Mouse (Mus musculus) heart, postnatal 0 days (tissue): ENCODE results near the gene Crip1. TPM values are rescaled to one million over a fixed set of nuclear protein-coding genes. Genes with fewer than 3 reads are reported as not detected.

Experiments
- ATAC-seq: fragments of 200-750 bp; cut with Nextera tagmentation; 2 replicates; pipeline ENCODE4 v1.8.0; 2017; ENCODE audit warnings: low read depth, moderate number of reproducible peaks, moderate library complexity; ENCODE audit not compliant: insufficient read depth
- DNase-seq: peaks from one replicate; pipeline ENCODE4 v3.0.0-alpha.2; 2016; ENCODE audit warnings: low spot score
- H3K27ac ChIP-seq: fragments of 300-500 bp; sonication (generic); 2 replicates; pipeline ENCODE4 v1.5.1; 2014; ENCODE audit warnings: low read depth, mild to moderate bottlenecking
- H3K27me3 ChIP-seq: fragments of 300-500 bp; sonication (generic); 2 replicates; pipeline ENCODE4 v1.6.1; 2014; ENCODE audit warnings: low read length, mixed read lengths; ENCODE audit not compliant: control insufficient read depth, insufficient read depth
- H3K36me3 ChIP-seq: fragments of 300-500 bp; sonication (generic); replicated peaks from 2 replicates; pipeline ENCODE4 v1.6.1; 2014; ENCODE audit warnings: low read length, mixed read lengths; ENCODE audit not compliant: control insufficient read depth, insufficient read depth
- H3K4me1 ChIP-seq: fragments of 300-500 bp; sonication (generic); 2 replicates; pipeline ENCODE4 v1.6.1; 2014; ENCODE audit warnings: antibody characterized with exemption; ENCODE audit not compliant: control insufficient read depth, insufficient read depth
- H3K4me2 ChIP-seq: fragments of 300-500 bp; sonication (generic); 2 replicates; pipeline ENCODE4 v1.6.1; 2014; ENCODE audit warnings: low read depth, mild to moderate bottlenecking, low read length, moderate library complexity
- H3K4me3 ChIP-seq: fragments of 300-500 bp; sonication (generic); 2 replicates; pipeline ENCODE4 v1.5.1; 2014; ENCODE audit warnings: low read depth, low read length
- H3K9ac ChIP-seq: fragments of 300-500 bp; sonication (generic); replicated peaks from 2 replicates; pipeline ENCODE4 v1.6.1; 2014; ENCODE audit warnings: low read depth, low read length, mixed read lengths
- H3K9me3 ChIP-seq: fragments of 300-500 bp; sonication (generic); replicated peaks from 2 replicates; pipeline ENCODE4 v1.6.1; 2016; ENCODE audit warnings: low read length; ENCODE audit not compliant: control insufficient read depth
- CTCF ChIP-seq: IDR thresholded peaks from 2 replicates; pipeline ENCODE4 v1.5.1; 2016; ENCODE audit warnings: antibody characterized with exemption, control low read depth, low read depth
- EP300 ChIP-seq: IDR thresholded peaks from 2 replicates; pipeline ENCODE4 v1.6.1; 2016; ENCODE audit warnings: antibody characterized with exemption, low read depth
- WGBS: fragments of 180-500 bp; shearing (Covaris S2); extraction: QIAGEN DNeasy Blood & Tissue Kit; methylation state at CpG from one replicate; pipeline ENCODE4 v1.1.7; 2014; 5-methylcytosine and 5-hydroxymethylcytosine counted together
- polyA plus RNA-seq: library from polyadenylated mRNA; unstranded; fragments of >200 nt; fragmentation: Nextera tagmentation; extraction: Ambion mirVana; gene quantifications from 2 replicates; pipeline ENCODE4 v1.2.1, GENCODE M21; 2015
- total RNA-seq: library from RNA; depleted of rRNA; stranded (reverse); fragments of >200 nt; gene quantifications from 2 replicates; pipeline ENCODE4 v1.2.3, GENCODE M21; 2014; ENCODE audit warnings: low replicate concordance

Gene Crip1
- total and polyA plus RNA-seq, 2 experiments from 2014 or later: 286 to 831 TPM

DNA sequence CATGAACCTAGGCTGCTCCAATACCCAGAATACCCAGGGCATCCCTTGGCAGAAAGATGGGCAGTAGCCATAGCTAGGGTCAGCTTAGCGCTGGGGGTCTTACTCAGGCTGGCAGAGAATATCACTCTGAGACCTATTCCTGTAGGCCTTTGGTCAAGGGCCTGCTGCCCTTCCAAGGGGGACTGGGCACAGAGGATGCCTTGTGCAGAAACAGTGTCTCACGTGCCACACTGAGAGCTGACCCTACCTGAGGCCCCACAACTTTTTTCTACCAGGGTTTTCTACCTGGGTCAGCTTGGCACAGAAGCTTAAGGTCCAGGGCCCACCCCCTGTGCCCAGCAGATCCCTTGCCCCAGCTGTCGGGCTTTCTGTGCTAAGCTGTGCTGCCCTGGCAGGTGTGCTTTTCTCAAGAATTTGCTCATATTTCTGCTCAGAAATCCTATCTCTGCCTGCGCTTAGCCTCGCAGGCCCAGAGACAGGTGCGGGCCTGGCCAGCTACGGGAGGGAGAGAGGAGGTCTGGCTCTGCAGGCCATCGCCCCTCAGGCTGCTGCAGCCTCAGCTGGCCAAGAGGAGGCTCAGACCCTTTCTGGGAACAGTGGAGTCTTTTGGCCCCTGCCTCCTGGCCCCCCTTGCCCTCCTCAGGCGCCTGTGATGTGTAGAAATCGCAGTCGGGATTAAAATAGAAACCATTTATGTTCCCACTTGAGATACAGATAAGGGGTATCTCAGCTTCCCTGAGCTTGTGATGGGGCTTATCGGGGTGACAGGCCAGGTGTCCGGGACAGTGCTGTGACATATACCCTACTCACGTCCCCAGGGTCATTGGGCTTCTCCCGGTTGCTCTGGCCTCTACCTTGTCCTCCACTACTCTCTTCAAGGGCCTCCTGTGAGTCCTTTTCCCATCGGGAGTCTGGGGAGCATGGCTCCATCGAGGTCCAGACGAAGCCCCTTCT, 8.6 kb upstream of the Crip1 start:
- TF ChIP-seq EP300 (peak; percentile 99), CTCF (no peak)
- Histone ChIP-seq H3K27ac (peak overlapping the region; percentile 98), H3K4me3 (no peak overlapping the region), H3K4me2 (no peak overlapping the region), H3K27me3 (no peaks in the 10 kb centered on the region), H3K9me3 (no peaks in the 10 kb centered on the region), H3K9ac (no peak overlapping the region), H3K4me1 (peaks cover 53% of the 10 kb centered on the region), H3K36me3 (peaks cover 37% of the 10 kb centered on the region)
- peak; percentile 31 for ATAC-seq
- 41% methylated on average over 18 of the region's 18 CpGs for WGBS
- peak; percentile 86 for DNase-seq

GRCm38 (mm10) chr12:113138291-113138690, 7.8 kb upstream of the Crip1 start:
- H3K4me1 ChIP-seq: peaks cover 49% of the 10 kb centered on the region
- peak overlapping the region; percentile 98 for H3K27ac ChIP-seq
- WGBS: 22% methylated on average over 6 of the region's 6 CpGs
- H3K27me3 ChIP-seq: no peaks in the 10 kb centered on the region
- H3K4me2 ChIP-seq: 0 out of 2 replicates have a peak overlapping the region, but pooled peaks have one; percentile 91
- DNase-seq: no peak
- no peak for TF ChIP-seq EP300
- TF ChIP-seq CTCF: no peak
- peaks cover 38% of the 10 kb centered on the region for H3K36me3 ChIP-seq
- no peak overlapping the region for H3K4me3 ChIP-seq
- no peak for ATAC-seq
- H3K9ac ChIP-seq: no peak overlapping the region; the same call in 1 of the 2 replicates
- H3K9me3 ChIP-seq: no peaks in the 10 kb centered on the region

DNA sequence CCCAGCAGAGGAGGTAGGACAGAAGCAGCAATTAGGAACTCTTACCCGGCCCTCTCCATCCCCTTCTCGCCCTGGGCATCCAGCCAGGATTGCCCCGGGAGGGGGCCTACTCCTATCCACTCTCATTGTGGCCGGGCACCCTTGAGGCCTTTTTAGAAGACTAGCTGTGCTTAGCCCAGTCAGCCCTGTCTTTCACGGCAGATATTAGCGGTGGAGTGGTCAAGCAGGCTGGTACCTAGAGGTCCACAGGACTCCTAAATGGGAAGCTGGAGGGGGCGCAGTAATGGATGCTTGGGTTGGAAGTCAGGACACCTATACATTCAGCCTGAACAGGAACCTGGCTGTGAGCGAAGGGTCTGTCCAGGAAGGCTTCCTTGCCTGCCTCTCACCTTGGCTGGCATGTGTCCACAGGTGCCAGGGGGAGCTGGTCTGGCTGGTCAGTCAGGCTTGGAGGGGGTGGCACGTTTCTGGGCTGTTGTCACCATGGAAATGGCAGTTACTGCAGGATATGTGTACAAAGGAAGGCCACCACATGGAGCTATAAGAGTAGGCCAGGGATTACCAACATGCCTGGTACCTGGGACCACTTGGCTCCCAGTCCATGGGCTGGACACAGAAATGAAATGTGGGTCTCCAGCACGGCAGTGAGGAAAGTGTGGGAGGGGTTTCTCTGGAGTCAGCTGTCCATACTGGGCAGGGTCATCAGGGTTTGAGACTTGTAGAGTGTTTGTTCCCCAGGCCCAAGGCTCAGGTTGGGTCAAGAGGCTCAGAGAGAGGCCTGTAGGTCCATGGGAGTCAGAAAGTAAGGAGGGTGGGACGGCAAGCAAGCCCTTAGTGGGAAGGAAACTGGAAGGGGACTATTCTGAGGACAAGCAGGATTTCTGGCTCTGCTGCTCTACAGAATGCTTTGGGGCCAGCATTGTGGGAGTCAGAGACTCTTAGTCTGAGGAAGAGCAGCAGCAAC, 6.9 kb upstream of the Crip1 start:
- WGBS: 24% methylated on average over 11 of the region's 11 CpGs
- TF ChIP-seq EP300 (no peak), CTCF (no peak)
- DNase-seq (no peak), ATAC-seq (no peak)
- Histone ChIP-seq H3K27ac (peak overlapping the region; percentile 98), H3K36me3 (peaks cover 39% of the 10 kb centered on the region), H3K27me3 (no peaks in the 10 kb centered on the region), H3K4me2 (peak overlapping the region; percentile 91), H3K9me3 (no peaks in the 10 kb centered on the region), H3K9ac (peak overlapping the region; percentile 26), H3K4me1 (peaks cover 43% of the 10 kb centered on the region), H3K4me3 (peak overlapping the region; percentile 88)

GRCm38 (mm10) chr12:113139908-113140615, 6.1 kb upstream of the Crip1 start, which contains the start of gene Crip2:
Gene Crip2, plus strand, starts transcription at chr12:113140236.
- peaks cover 39% of the 10 kb centered on the region for H3K36me3 ChIP-seq
- peak; percentile 44 for TF ChIP-seq CTCF
- peak; percentile 90 for TF ChIP-seq EP300
- WGBS: under 1% methylated on average over 68 of the region's 68 CpGs
- H3K4me2 ChIP-seq: peak within 1 kb of the TSS; percentile 91
- H3K27me3 ChIP-seq: no peaks in the 10 kb centered on the region
- DNase-seq (peak; percentile 99), ATAC-seq (peak; percentile 71)
- H3K4me1 ChIP-seq: peaks cover 43% of the 10 kb centered on the region
- peak within 1 kb of the TSS; percentile 95 for H3K9ac ChIP-seq
- H3K9me3 ChIP-seq: no peaks in the 10 kb centered on the region
- peak within 1 kb of the TSS; percentile 88 for H3K4me3 ChIP-seq
- peak within 1 kb of the TSS; percentile 98 for H3K27ac ChIP-seq
